Comparison of ENCODE assay signal across 9 mouse cellular contexts in genomic region chr11:117407651-117408441, GRCm38 (mm10).
DNase-seq lines count a peak whose midpoint lies in the region; ATAC-seq and TF ChIP-seq lines count a peak whose summit lies in the region.
"Had no signal": no experiment of that assay in that cellular context is flagged by ENCODE, and none has a peak within 500 bp of the region (broad histone marks: within the 10 kb centered on the region; RNA-seq: fewer than 3 reads in every experiment).

No protein-coding gene starts in this region.

- TF ChIP-seq CTCF in kidney, postnatal 0 days (IDR thresholded peaks at IDR 0.05; ENCODE audit: low read depth) = no peak

- ATAC-seq in heart, embryonic 11.5 days (replicated peaks; ENCODE audit: insufficient number of reproducible peaks, low FRiP score, low TSS enrichment) = no peak; the same call in 1 of the 2 replicates
- no peak for ATAC-seq in kidney, postnatal 0 days (replicated peaks; ENCODE audit: low FRiP score, low read depth)
- peak; percentile 86 for ATAC-seq in liver, embryonic 11.5 days (replicated peaks; ENCODE audit: low FRiP score)
- ATAC-seq: Patski had no signal

- H3K9me3 ChIP-seq in heart, embryonic 11.5 days (replicated peaks; ENCODE audit: control insufficient read depth, low read length) = no peaks in the 10 kb centered on the region
- no peaks in the 10 kb centered on the region for H3K9me3 ChIP-seq in kidney, postnatal 0 days (replicated peaks; ENCODE audit: low read length)
- no peaks in the 10 kb centered on the region for H3K9me3 ChIP-seq in liver, embryonic 11.5 days (ENCODE audit: control insufficient read depth, low read length)

- DNase-seq in layer of hippocampus, adult 11-12 months (ENCODE audit: low spot score) = peak; percentile 85
- DNase-seq in layer of hippocampus, adult 9-10 months (ENCODE audit: low spot score) = no peak
- DNase-seq in embryo, embryonic 11.5 days (ENCODE audit: low read depth, low spot score) = peak; percentile 59
- DNase-seq in kidney, postnatal 0 days (ENCODE audit: low spot score) = peak; percentile 51
- peak; percentile 76 for DNase-seq in liver, embryonic 11.5 days (ENCODE audit: low spot score)
- peak; percentile 76 for DNase-seq in neural tube, embryonic 10.5 days (ENCODE audit: extremely low spot score, low spot score)
- DNase-seq in thymus, postnatal 10 days (ENCODE audit: low spot score in 2 of 2) = no peak

- H3K36me3 ChIP-seq in heart, embryonic 11.5 days (ENCODE audit: control insufficient read depth, insufficient read depth, low read length) = no peaks in the 10 kb centered on the region
- no peaks in the 10 kb centered on the region for H3K36me3 ChIP-seq in kidney, postnatal 0 days (ENCODE audit: insufficient read depth, low read length)
- no peaks in the 10 kb centered on the region for H3K36me3 ChIP-seq in liver, embryonic 11.5 days (ENCODE audit: control insufficient read depth, insufficient read depth, low read length)

- peaks cover 15% of the 10 kb centered on the region for H3K4me1 ChIP-seq in heart, embryonic 11.5 days (ENCODE audit: control insufficient read depth, insufficient read depth, low read length)
- H3K4me1 ChIP-seq in kidney, postnatal 0 days (replicated peaks; ENCODE audit: insufficient read depth, low read length) = peaks cover 12% of the 10 kb centered on the region; the same call in 1 of the 2 replicates
- peaks cover 14% of the 10 kb centered on the region for H3K4me1 ChIP-seq in liver, embryonic 11.5 days (replicated peaks; ENCODE audit: control insufficient read depth, insufficient read depth, low read length)

- H3K4me3 ChIP-seq in heart, embryonic 11.5 days (ENCODE audit: low read depth, low read length) = peak overlapping the region; percentile 34
- peak overlapping the region; percentile 4; the same call in 1 of the 2 replicates for H3K4me3 ChIP-seq in kidney, postnatal 0 days (replicated peaks; ENCODE audit: low read depth, low read length)
- 0 out of 2 replicates have a peak overlapping the region, but pooled peaks have one; percentile 2 for H3K4me3 ChIP-seq in liver, embryonic 11.5 days (ENCODE audit: low read depth, low read length)

- H3K4me2 ChIP-seq in heart, embryonic 11.5 days = peak overlapping the region; percentile 79
- peak overlapping the region; percentile 47 for H3K4me2 ChIP-seq in kidney, postnatal 0 days (ENCODE audit: low read length)
- H3K4me2 ChIP-seq in liver, embryonic 11.5 days = peak overlapping the region; percentile 58

- peak overlapping the region; percentile 29; the same call in 1 of the 2 replicates for H3K9ac ChIP-seq in heart, embryonic 11.5 days (ENCODE audit: low read depth, low read length)
- 0 out of 2 replicates have a peak overlapping the region, but pooled peaks have one; percentile 4 for H3K9ac ChIP-seq in kidney, postnatal 0 days (ENCODE audit: low read depth, low read length)
- H3K9ac ChIP-seq in liver, embryonic 11.5 days (ENCODE audit: low read depth, low read length) = no peak overlapping the region

- peak overlapping the region; percentile 17; the same call in 1 of the 2 replicates for H3K27ac ChIP-seq in heart, embryonic 11.5 days (ENCODE audit: low read depth, low read length)
- no peak overlapping the region for H3K27ac ChIP-seq in kidney, postnatal 0 days
- H3K27ac ChIP-seq in liver, embryonic 11.5 days (ENCODE audit: low read depth, low read length) = no peak overlapping the region

- H3K27me3 ChIP-seq in heart, embryonic 11.5 days (ENCODE audit: control insufficient read depth, insufficient read depth, low read length) = peaks cover 40% of the 10 kb centered on the region
- 0 out of 2 replicates have a peak, but pooled peaks cover 5% of the 10 kb centered on the region for H3K27me3 ChIP-seq in kidney, postnatal 0 days (ENCODE audit: insufficient read depth, low read length)
- H3K27me3 ChIP-seq in liver, embryonic 11.5 days (replicated peaks; ENCODE audit: control insufficient read depth, insufficient read depth, low read length) = peaks cover 78% of the 10 kb centered on the region
- H3K27me3 ChIP-seq: Patski had no signal

- 0% methylated on average over 28 of the region's 28 CpGs for WGBS in heart, embryonic 11.5 days (ENCODE audit: insufficient replicate concordance)
- WGBS in kidney, postnatal 0 days = 1% methylated on average over 28 of the region's 28 CpGs
- 2% methylated on average over 28 of the region's 28 CpGs for WGBS in liver, embryonic 11.5 days

Comparison
In these comparisons a context has a peak if more than half of its experiments do, and no peak if none do; other contexts are left out.
1. DNase-seq: peak in layer of hippocampus, adult 11-12 months (single experiment), embryo, embryonic 11.5 days (single experiment), kidney, postnatal 0 days (single experiment), liver, embryonic 11.5 days (single experiment) and neural tube, embryonic 10.5 days (single experiment); none in layer of hippocampus, adult 9-10 months (single experiment) and thymus, postnatal 10 days (0 of 2).
2. Peak in every context shown above with its lines, with median percentiles within 50 percentile points of each other: H3K4me2 ChIP-seq and H3K4me3 ChIP-seq.